Comparison of ENCODE assay signal across 24 mouse cellular contexts in genomic region chr9:89278207-89278606, GRCm38 (mm10).
"Had no signal": no experiment of that assay in that cellular context is flagged by ENCODE, and none has a peak within 500 bp of the region (broad histone marks: within the 10 kb centered on the region; RNA-seq: fewer than 3 reads in every experiment).

No protein-coding gene starts in this region.

- H3K4me2 ChIP-seq: limb, embryonic 13.5 days; liver, embryonic 12.5 days; liver, embryonic 15.5 days; lung, embryonic 15.5 days; midbrain, embryonic 13.5 days; neural tube, embryonic 12.5 days; neural tube, embryonic 15.5 days; stomach, embryonic 15.5 days had no signal

- H3K27ac ChIP-seq: layer of hippocampus, adult 2 months; limb, embryonic 10.5 days; limb, embryonic 13.5 days; liver, embryonic 12.5 days; liver, embryonic 15.5 days; lung, embryonic 15.5 days; midbrain, embryonic 10.5 days; midbrain, embryonic 13.5 days; neural tube, embryonic 12.5 days; neural tube, embryonic 15.5 days; stomach, embryonic 15.5 days had no signal

- H3K4me3 ChIP-seq: layer of hippocampus, adult 2 months; limb, embryonic 10.5 days; limb, embryonic 13.5 days; liver, embryonic 12.5 days; liver, embryonic 15.5 days; lung, embryonic 15.5 days; megakaryocyte, embryonic 14.5 days; midbrain, embryonic 10.5 days; midbrain, embryonic 13.5 days; neural tube, embryonic 12.5 days; neural tube, embryonic 15.5 days; stomach, embryonic 15.5 days had no signal

- H3K27me3 ChIP-seq: limb, embryonic 13.5 days; liver, embryonic 12.5 days; liver, embryonic 15.5 days; lung, embryonic 15.5 days; megakaryocyte, embryonic 14.5 days; midbrain, embryonic 13.5 days; neural tube, embryonic 12.5 days; neural tube, embryonic 15.5 days; stomach, embryonic 15.5 days had no signal

- H3K4me1 ChIP-seq: limb, embryonic 10.5 days; limb, embryonic 13.5 days; liver, embryonic 12.5 days; liver, embryonic 15.5 days; lung, embryonic 15.5 days; megakaryocyte, embryonic 14.5 days; midbrain, embryonic 10.5 days; midbrain, embryonic 13.5 days; neural tube, embryonic 12.5 days; stomach, embryonic 15.5 days had no signal

- ATAC-seq: liver, embryonic 12.5 days; midbrain, embryonic 13.5 days had no signal

- H3K9ac ChIP-seq: limb, embryonic 13.5 days; liver, embryonic 12.5 days; liver, embryonic 15.5 days; lung, embryonic 15.5 days; midbrain, embryonic 13.5 days; neural tube, embryonic 12.5 days; neural tube, embryonic 15.5 days; stomach, embryonic 15.5 days had no signal

- H3K36me3 ChIP-seq: limb, embryonic 10.5 days; limb, embryonic 13.5 days; liver, embryonic 12.5 days; liver, embryonic 15.5 days; lung, embryonic 15.5 days; midbrain, embryonic 10.5 days; midbrain, embryonic 13.5 days; neural tube, embryonic 12.5 days; neural tube, embryonic 15.5 days; stomach, embryonic 15.5 days had no signal

- H3K9me3 ChIP-seq: limb, embryonic 10.5 days; limb, embryonic 13.5 days; liver, embryonic 12.5 days; liver, embryonic 15.5 days; lung, embryonic 15.5 days; midbrain, embryonic 10.5 days; midbrain, embryonic 13.5 days; neural tube, embryonic 12.5 days; neural tube, embryonic 15.5 days; stomach, embryonic 15.5 days had no signal

- DNase-seq: kidney, adult 18-20 months; kidney, adult 9 months; kidney, postnatal 14 days; layer of hippocampus, postnatal 36 days; liver; lung, adult 18-20 months; lung, postnatal 10 days; lung, postnatal 36 days; right cerebral cortex, postnatal 25 days; spleen, adult 18-20 months; thymus, adult 18-20 months; thymus, postnatal 36 days had no signal
